Mouse (Mus musculus) myocyte (in vitro differentiated cells): ENCODE results near the gene Hist4h4. TPM values are rescaled to one million over a fixed set of nuclear protein-coding genes. Genes with fewer than 3 reads are reported as not detected.
A peak's percentile ranks its signal among the peaks of the same experiment; 100 is the strongest.

Source experiments
- H3K27me3 ChIP-seq: one replicate; pipeline ENCODE4 v1.6.1; 2011; ENCODE audit not compliant: control insufficient read depth, insufficient read depth, insufficient read length
- H3K36me3 ChIP-seq: one replicate; pipeline ENCODE4 v1.6.1; 2011; ENCODE audit not compliant: control insufficient read depth, insufficient read depth
- H3K4me2 ChIP-seq: one replicate; pipeline ENCODE4 v1.6.1; 2011; ENCODE audit warnings: low read depth, control low read depth
- H3K4me3 ChIP-seq: one replicate; pipeline ENCODE4 v1.5.1; 2011; ENCODE audit warnings: mild to moderate bottlenecking, control low read depth, moderate library complexity
- H3K79me2 ChIP-seq: one replicate; pipeline ENCODE4 v1.6.1; 2011; ENCODE audit not compliant: control insufficient read depth, insufficient read depth
- H3ac ChIP-seq: one replicate; pipeline ENCODE4 v1.6.1; 2011; ENCODE audit not compliant: control insufficient read depth, insufficient read length
- CEBPB ChIP-seq: IDR thresholded peaks from 2 replicates; pipeline ENCODE4 v1.6.1; 2011; ENCODE audit warnings: mild to moderate bottlenecking, moderate library complexity; ENCODE audit not compliant: poor library complexity, insufficient read depth, severe bottlenecking
- E2F4 ChIP-seq: IDR thresholded peaks from one replicate; pipeline ENCODE4 v1.6.1; 2011; ENCODE audit warnings: mild to moderate bottlenecking, control low read depth, moderate library complexity; ENCODE audit not compliant: insufficient read depth
- MAX ChIP-seq: IDR thresholded peaks from one replicate; pipeline ENCODE4 v1.6.1; 2011; ENCODE audit warnings: low read depth, mild to moderate bottlenecking, control low read depth
- MYOD1 ChIP-seq, 3 experiments: IDR thresholded peaks; one replicate each; pipeline ENCODE4 v1.6.1; 2011; ENCODE audit warnings: control low read depth in 2 of 3, low read depth in 2 of 3, mild to moderate bottlenecking in 2 of 3, moderate library complexity in 1 of 3; ENCODE audit not compliant: insufficient read length in 2 of 3, control insufficient read depth in 1 of 3
- MYOG ChIP-seq, 3 experiments: IDR thresholded peaks; one replicate each; pipeline ENCODE4 v1.6.1; 2011; ENCODE audit warnings: control low read depth in 2 of 3, low read depth in 2 of 3, mild to moderate bottlenecking in 2 of 3; ENCODE audit not compliant: insufficient read length in 2 of 3, control insufficient read depth in 1 of 3, insufficient read depth in 1 of 3
- POLR2A ChIP-seq: IDR thresholded peaks from one replicate; pipeline ENCODE4 v1.6.1; 2011; ENCODE audit warnings: low read depth, mild to moderate bottlenecking, control low read depth, moderate library complexity; ENCODE audit not compliant: insufficient read length
- POLR2AphosphoS2 ChIP-seq: IDR thresholded peaks from one replicate; pipeline ENCODE4 v1.6.1; 2011; ENCODE audit warnings: low read depth, control low read depth; ENCODE audit not compliant: insufficient read length
- REST ChIP-seq: IDR thresholded peaks from one replicate; pipeline ENCODE4 v1.6.1; 2011; ENCODE audit warnings: mild to moderate bottlenecking, control low read depth, moderate library complexity; ENCODE audit not compliant: insufficient read depth, insufficient read length
- SRF ChIP-seq: IDR thresholded peaks from one replicate; pipeline ENCODE4 v1.6.1; 2011; ENCODE audit warnings: low read depth; ENCODE audit not compliant: control insufficient read depth, insufficient read length
- TCF12 ChIP-seq: IDR thresholded peaks from one replicate; pipeline ENCODE4 v1.6.1; 2011; ENCODE audit warnings: mild to moderate bottlenecking, control low read depth; ENCODE audit not compliant: poor library complexity, insufficient read depth, severe bottlenecking
- TCF3 ChIP-seq: IDR thresholded peaks from one replicate; pipeline ENCODE4 v1.6.1; 2011; ENCODE audit warnings: low read depth, control low read depth; ENCODE audit not compliant: insufficient read length
- USF1 ChIP-seq: IDR thresholded peaks from one replicate; pipeline ENCODE4 v1.6.1; 2011; ENCODE audit warnings: low read depth, mild to moderate bottlenecking, control low read depth, moderate library complexity
- polyA plus RNA-seq: library from polyadenylated mRNA; unstranded; fragments of >200 nt; fragmentation: generic; extraction: Trizol; gene quantifications from one replicate; pipeline ENCODE4 v1.2.1, GENCODE M21; 2012; ENCODE audit warnings: missing spikeins

The Hist4h4 gene
- polyA plus RNA-seq: 0.31 TPM

- Histone ChIP-seq H3ac (peak within 1 kb of the TSS; percentile 17), H3K36me3 (no peaks in the 10 kb centered on the region), H3K27me3 (no peaks in the 10 kb centered on the region), H3K4me2 (peak within 1 kb of the TSS; percentile 93), H3K79me2 (peaks cover 3% of the 10 kb centered on the region), H3K4me3 (peak within 1 kb of the TSS; percentile 53)
- TF ChIP-seq USF1 (no peak), POLR2A (peak; percentile 97), CEBPB (0 out of 2 replicates have a peak, but pooled peaks have one; percentile 26), MAX (no peak), REST (peak; percentile 2), MYOG (IDR thresholded peaks at IDR 0.05; ENCODE audit: control insufficient read depth in 1 of 3, insufficient read depth in 1 of 3, insufficient read length in 2 of 3, low read depth in 2 of 3) (peak in 1 of 3 experiments; percentile 28), TCF12 (no peak), SRF (no peak), TCF3 (no peak), MYOD1 (IDR thresholded peaks at IDR 0.05; ENCODE audit: control insufficient read depth in 1 of 3, insufficient read length in 2 of 3, low read depth in 2 of 3) (no peak), E2F4 (peak; percentile 42), POLR2AphosphoS2 (peak; percentile 100)
These were observed at the start of gene Hist4h4 for GRCm38 (mm10) chr6:136803739-136804633. Gene Hist4h4, minus strand, starts transcription at chr6:136804415.

- no peak overlapping the region for H3ac ChIP-seq
- H3K27me3 ChIP-seq: no peaks in the 10 kb centered on the region
- no peaks in the 10 kb centered on the region for H3K36me3 ChIP-seq
- no peak overlapping the region for H3K4me2 ChIP-seq
- TF ChIP-seq SRF (no peak), MAX (no peak), MYOG (IDR thresholded peaks at IDR 0.05; ENCODE audit: control insufficient read depth in 1 of 3, insufficient read depth in 1 of 3, insufficient read length in 2 of 3, low read depth in 2 of 3) (no peak), CEBPB (no peak)
- no peak overlapping the region for H3K4me3 ChIP-seq
- H3K79me2 ChIP-seq: no peaks in the 10 kb centered on the region
These were observed 48.5 kb upstream of the Hist4h4 start for GRCm38 (mm10) chr6:136852762-136853161.

GRCm38 (mm10) chr6:136852348-136852747, 48.1 kb upstream of the Hist4h4 start:
- Histone ChIP-seq H3K4me2 (no peak overlapping the region), H3K36me3 (no peaks in the 10 kb centered on the region), H3K79me2 (no peaks in the 10 kb centered on the region), H3K4me3 (no peak overlapping the region), H3K27me3 (no peaks in the 10 kb centered on the region), H3ac (no peak overlapping the region)
- TF ChIP-seq MYOD1 (IDR thresholded peaks at IDR 0.05; ENCODE audit: control insufficient read depth in 1 of 3, insufficient read length in 2 of 3, low read depth in 2 of 3) (no peak), SRF (no peak), POLR2A (no peak)

- Histone ChIP-seq H3K79me2 (no peaks in the 10 kb centered on the region), H3ac (no peak overlapping the region), H3K4me2 (no peak overlapping the region), H3K4me3 (no peak overlapping the region), H3K27me3 (no peaks in the 10 kb centered on the region), H3K36me3 (no peaks in the 10 kb centered on the region)
- TF ChIP-seq USF1 (no peak), TCF12 (no peak), TCF3 (no peak), POLR2AphosphoS2 (no peak), MYOD1 (IDR thresholded peaks at IDR 0.05; ENCODE audit: control insufficient read depth in 1 of 3, insufficient read length in 2 of 3, low read depth in 2 of 3) (no peak), CEBPB (no peak), POLR2A (no peak), REST (no peak), MAX (no peak), E2F4 (no peak), MYOG (IDR thresholded peaks at IDR 0.05; ENCODE audit: control insufficient read depth in 1 of 3, insufficient read depth in 1 of 3, insufficient read length in 2 of 3, low read depth in 2 of 3) (no peak), SRF (no peak)
These were observed 46.1 kb upstream of the Hist4h4 start for GRCm38 (mm10) chr6:136850267-136850666.

- TF ChIP-seq SRF (no peak), POLR2A (no peak), POLR2AphosphoS2 (no peak), TCF3 (no peak), MYOD1 (IDR thresholded peaks at IDR 0.05; ENCODE audit: control insufficient read depth in 1 of 3, insufficient read length in 2 of 3, low read depth in 2 of 3) (no peak), USF1 (no peak)
- Histone ChIP-seq H3K79me2 (no peaks in the 10 kb centered on the region), H3K4me2 (no peak overlapping the region), H3K27me3 (no peaks in the 10 kb centered on the region), H3K4me3 (no peak overlapping the region), H3ac (no peak overlapping the region), H3K36me3 (no peaks in the 10 kb centered on the region)
These were observed 44.8 kb upstream of the Hist4h4 start for GRCm38 (mm10) chr6:136848971-136849370.
